Mouse (Mus musculus): ENCODE measurements around the gene Nckap5l.

The Nckap5l gene

DNA sequence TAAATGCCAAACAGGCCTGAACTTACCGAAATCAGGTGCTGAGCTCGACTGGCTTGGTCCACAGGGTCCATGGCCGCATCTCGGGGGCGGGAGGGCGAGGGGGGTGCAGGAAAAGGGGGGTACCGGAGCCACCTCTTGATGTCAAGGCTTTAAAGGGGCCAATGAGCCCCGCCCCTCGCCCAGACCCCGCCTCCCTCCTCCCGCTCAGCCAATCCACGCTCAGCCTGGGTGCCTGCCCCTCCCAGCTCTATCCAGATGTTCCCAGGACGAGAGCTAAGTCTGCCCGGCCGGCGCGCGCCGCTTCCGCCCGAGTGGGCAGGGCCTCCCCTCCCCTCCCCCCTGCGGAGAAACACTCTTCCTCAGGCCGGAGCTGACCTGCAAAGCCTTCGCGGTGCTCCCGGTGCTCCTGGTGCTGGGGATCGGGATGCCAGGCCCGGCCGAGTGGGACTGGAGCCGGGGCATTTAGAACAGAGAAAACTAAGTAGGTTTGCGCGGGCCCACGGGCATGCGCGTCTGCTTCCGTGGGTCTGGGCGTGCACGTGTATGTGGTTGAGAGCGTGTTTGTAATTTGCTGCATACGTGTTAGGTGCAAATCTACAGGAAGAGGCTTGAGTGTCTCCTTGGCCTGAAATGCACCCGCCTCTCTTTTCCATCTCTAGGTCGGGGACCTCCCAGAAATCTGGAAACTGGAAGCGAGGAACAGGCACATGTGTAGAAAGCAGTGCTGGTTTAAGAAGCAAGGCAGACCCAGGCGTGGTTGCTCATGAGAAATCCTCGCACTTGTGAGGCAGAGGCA, at the start of gene Nckap5l:
Nckap5l (minus strand) TSS at position 143 of the 796 bp plus-strand sequence.
- peak; percentile 96 for DNase-seq

DNA sequence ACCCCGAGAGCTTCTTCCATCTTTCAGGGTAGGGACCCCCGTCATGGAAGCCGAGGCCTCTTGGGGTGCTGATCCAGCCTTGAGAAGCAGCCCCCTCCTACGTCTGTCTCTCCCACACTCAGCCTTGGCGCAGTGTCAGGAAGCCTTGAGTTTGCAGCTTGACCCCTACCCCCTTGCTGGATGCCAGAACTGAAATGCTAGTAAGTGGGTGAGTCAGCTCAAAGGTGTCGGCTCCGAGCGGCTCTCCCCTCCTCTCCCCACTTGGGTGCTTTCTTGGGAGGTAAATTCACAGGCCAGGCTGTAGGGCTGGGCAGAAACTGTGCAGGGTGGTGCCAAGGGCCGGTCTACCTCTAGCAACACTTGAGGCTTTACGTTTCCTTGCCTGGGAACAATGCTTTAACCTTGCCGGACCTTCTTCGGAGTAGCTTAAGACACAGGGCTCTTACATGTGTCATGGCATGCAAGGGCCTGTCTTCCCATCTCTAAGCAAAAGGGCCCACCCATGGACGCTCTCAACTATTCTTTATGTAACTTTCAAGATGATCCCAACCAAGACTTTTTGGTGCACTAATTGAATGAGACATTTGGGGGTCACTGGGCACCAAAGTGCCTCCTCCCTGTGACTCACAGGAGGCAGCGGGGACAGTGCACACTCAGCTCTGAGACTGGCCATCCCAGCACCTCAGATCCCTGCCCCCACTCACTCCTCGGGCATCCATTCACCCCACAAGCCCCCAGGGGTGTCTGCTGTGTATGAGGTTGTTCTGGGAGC, 48.0 kb upstream of the Nckap5l start:
- no peak for DNase-seq

DNA sequence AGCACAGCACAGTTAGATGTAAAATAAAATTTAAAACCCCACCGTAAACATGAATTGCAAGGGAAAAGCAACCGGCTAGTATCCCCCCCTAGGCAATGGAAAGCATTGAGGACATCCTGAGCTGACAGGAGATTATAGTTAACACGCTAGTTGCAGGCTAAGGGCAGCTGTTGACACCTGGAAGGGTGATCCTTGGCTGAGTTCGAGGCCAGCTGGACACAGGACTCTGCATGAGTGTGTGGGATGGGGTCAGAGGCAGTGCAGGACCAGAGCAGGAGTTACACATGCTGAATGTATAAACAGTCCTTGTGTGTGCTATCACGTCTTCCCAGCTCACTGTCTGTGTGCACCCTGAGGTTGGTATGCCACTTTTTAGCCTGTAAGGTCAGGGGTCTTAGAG, 45.7 kb upstream of the Nckap5l start:
- no peak for DNase-seq

DNA sequence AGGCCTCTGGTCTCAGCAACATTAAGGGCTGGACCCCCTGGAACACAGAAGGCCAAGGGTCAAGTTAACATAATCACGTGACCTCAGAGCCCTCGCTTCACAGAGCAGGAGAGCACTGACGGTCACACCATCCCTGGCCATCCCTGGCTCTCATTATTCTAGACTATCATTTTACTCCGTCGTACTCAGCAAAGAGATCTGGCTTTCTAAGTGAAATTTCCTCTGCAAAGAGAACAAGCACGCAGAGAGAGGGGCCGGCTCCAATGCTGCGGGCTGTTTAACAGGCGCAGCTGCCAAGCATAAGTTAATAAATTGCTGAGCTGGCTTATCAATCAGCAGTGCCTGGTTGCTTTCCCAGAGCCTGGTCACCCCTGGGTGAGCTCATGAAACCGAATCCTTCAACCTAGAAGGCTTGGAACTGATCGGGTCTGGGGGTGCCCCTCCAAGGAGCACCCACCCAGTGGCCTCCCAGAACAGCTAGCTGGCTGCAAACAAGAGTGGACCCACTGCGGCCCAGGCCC, 44.8 kb upstream of the Nckap5l start:
- DNase-seq, result peak; percentile 42

DNA sequence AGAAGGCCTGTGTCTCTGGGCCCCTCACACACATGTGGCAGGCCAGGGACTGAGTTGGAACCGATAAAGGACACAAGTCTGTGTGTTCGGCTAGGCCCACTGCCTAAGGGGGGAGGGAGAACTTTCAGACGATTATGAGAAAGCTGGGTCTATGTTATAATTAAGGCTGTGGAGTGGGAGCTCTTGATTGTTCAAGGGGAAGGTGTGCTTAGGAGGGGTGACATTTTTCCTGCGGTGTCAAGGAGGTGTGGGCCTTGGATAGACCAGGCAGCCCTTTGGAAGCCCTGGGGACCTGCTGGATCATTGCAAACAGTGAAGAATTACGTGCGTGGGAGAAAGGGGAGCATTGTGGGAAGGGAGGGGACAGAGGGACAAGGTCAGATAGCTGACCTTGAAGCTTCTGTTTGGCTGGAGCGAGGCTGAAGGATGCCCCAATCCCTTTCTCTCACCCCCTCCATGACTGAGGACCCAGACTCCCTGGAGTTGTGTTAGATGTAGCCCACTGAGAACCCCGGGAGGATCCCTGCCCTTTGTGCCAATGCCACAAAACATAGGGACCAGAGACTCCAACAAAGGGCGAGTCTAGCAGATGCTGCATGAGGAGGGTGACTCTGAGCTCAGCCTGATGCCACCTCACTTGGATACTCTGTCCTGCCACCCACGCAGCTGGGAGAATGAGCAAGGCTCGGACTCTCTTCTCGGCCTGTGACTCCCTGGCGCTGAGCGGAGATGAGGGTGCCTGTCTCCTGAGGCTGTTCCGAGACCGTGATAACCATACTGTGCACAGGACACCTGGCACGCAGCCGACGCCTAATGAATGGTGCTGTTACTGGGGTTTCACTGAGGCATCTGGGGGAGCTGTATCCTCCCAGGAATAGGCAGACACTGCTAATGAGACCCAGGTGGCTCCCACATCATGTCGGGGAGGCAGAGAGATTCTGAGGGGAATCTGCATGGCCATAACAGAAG, 44.0 kb upstream of the Nckap5l start:
- peak; percentile 26 for DNase-seq

DNA sequence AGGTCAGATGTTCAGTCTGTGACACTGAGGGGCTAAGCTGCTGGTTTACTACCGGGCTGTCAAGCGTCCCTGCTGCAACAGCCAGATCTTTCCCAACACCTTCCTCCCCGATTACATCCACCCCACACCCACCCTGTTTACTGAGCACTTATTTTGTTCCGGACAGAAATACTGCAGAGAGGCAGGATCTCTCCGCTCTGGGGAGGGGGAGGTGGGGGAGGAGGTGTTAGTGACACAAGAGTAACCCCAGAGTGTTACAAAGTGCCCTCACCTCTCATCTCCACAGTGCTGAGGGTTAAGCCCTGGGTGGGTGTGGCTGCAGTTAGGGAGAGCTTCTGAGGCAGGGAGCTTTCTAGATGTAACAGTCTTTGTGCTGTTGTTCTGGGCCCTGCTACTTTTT, 42.8 kb upstream of the Nckap5l start:
- no peak for DNase-seq

DNA sequence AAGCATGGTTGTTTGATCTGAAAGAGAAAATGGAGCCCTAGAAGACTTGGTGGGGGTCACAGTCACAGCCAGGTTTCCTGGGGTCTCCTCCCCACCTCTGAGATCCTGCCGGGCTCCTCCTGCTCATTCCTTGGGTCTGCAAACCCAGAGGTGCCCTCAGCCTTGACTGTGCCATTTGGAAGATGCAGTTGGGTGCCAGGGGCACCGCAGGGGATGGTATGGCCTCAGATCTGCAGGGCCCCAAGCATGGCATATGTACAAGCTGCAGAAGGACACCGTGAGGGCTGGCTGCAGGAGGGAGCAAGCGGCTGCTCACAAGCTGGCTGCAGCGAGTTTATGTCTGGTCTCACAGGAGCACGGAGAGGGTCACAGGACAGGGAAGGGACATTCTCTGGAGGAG, 42.2 kb upstream of the Nckap5l start:
- no peak for DNase-seq

DNA sequence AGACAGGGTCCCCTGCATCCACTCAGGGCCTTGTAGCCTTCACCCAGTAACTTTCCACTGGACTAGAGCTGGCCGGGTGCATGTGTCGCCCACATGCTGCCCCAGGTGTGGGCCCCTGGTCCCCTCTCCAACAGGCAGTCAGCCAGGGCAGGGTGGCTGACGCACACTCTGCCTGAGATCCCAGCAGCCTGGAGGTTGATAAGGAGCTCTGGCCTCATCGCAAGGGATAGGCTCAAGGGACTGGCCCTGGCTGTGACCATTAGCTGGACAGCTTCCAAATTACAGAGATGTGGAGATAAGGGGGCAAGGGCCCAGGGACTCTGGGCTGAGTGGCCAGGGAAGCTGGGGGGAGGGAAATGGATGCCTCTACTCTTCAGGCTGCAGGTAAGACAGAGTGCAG, 41.2 kb upstream of the Nckap5l start:
- no peak for DNase-seq

DNA sequence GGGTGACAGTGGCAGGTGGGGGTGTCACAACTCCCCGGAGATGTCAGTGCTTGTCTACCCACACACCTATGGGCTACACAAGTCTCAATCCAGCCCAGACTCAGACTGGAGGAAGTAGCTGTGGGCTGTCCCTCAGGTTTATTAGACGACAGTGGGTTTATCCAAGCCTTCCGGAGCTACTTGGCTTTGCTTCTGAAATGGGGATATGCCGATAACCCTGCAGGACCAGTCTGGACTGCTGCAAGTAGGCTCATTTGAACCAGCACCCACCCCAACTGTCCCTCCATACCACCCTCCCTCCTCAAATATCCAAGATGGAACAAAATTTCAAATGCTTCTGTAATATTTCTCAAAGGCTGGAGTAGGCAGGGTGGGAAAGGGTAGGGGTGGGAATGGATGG, 40.8 kb upstream of the Nckap5l start:
- DNase-seq, result no peak

DNA sequence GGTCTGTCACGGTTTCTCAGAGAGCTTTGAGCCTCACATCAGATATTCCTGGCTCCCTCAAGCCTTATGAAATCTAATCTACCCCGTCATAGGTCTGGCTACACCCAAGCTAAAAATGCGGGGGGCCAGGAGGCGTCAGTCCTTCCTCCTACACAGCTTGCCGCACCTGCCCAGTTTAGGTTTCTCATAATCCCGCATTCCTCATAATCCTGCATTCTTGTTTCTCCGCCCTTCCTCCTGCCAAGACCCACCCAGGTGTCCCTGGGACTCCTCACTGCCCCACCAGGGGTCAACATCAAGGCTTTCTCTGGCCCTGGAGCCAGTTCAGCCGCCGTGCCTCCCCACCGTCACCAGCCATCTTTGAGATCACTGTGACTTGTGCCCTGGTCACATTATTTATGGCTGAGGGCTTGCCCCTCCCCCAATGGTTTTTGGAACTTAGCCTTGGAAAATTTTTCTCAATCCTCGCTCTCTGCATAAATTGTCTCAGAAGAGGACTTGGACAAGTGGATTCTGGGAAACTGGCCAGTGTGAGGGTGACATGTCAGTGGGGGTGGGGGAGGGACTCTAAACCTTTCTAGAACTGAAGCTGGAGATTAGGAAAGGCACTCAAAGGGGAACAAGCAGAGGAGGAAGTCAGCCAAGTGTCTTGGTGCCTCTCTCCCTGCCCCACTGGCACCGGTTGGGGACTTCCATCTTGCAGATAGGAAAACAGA, 40.1 kb upstream of the Nckap5l start:
- no peak for DNase-seq

DNA sequence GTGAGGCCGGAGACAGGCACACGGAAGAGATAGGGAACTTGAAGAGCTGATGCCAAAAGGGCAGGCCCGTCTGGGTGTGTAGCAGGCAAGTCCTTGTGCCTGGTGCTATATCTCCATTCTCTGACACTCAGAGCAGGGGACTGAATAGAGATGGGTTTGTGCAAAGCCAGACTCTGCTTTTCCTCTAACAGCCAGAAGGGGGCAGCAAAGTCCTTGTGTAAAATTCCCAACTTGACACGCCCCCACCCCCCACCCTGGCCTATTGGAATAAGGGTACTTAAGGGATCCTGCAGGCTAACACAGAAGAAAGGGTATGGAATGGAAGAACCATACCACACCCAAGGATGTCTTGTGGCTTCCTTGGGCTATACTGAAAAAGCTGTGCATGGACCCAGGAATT, 39.5 kb upstream of the Nckap5l start:
- peak; percentile 82 for DNase-seq

DNA sequence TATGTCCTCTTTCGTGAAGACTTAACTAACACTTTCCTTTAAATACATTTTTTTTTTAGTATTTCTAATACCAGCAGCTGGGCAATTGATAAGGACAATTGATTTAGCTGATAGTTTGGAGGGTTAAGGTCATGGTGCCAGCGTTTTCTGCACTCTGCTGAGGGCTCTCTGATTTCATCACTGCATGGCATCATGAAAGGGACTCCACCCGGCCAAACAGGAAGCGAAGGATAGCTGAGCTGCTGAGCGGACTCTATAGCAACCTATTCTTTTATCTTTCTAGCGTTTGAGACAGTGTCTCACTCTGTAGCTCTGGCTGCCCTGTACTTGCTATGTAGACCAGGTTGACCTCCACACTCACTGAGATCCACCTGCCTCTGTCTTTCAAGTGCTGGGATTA, 27.2 kb upstream of the Nckap5l start:
- DNase-seq, result no peak

DNA sequence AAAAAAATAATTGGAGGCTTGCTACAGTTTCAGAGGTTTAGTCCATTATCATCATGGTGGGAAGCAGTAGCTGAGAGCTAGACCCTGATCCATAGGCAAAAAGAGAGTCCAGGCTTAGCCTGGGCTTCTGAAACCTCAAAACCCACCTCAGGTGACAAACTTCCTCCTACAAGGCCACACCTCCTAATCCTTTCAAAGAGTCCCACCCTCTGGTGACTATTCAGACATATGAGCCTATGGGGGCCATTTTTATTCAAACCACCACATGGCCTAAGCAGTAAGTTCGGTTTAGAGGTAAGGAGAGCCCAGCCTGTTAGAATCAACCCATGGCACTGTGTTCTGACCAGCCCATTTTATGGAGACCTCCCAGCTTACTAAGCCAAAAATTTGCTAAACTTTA, 18.3 kb upstream of the Nckap5l start:
- DNase-seq, result no peak

DNA sequence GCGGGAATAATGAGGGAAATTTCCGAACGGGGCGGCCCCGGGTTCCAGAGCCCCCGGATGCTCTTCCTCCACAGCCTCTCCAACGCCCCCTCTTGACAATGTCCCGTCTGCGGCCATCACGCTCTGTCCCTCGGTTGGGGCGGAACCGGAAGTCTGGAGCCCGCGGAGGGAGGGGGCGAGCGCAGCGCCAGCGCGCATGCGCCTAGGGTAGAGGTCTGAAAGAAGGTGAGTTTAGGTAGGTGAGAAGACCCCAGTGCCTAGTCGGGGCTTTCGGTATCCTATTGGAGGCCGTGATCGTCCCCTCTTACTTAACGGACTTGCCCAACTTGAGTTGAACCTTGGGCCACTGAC, 17.0 kb upstream of the Nckap5l start, which contains the start of gene Bcdin3d:
Bcdin3d (minus strand) TSS at position 155 of the 351 bp plus-strand sequence.
- peak; percentile 96 for DNase-seq

DNA sequence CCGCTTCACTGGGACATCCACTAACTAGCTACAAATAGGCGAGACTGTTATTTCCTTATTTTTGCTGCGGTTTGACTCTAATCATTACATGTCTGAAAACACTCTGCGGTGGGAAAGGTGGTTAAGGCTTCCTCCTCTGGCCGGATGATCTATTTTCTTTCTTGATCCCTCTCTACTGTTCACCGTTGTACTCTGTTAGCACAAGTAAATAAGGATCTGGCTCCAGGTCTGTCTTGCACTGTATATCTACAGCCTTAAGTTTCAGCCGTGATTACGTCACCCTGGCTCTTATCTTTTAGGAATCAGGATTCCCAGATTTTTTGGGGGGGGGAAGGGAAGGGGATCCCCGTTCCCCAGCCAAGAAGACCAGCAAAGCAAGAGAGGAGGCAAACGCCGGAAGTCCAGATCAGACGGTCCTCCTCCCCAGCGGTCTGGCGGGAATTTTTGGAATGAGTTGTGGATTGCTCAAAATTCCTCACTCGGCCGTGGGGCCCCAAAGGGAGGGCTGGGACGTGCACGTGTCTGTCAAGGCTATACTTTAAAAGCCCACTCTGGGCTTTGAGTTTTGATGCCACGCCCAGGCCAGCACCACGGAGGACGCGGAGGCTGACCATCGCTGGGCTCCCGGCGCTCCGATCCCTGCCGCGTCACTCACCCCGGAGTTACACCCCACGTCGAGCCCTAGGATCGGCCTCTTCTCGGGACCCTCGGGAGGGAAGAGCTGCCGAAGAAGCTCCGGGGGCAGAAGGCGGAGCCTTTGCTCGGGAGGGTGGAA, 16.4 kb upstream of the Nckap5l start:
- peak; percentile 84 for DNase-seq

DNA sequence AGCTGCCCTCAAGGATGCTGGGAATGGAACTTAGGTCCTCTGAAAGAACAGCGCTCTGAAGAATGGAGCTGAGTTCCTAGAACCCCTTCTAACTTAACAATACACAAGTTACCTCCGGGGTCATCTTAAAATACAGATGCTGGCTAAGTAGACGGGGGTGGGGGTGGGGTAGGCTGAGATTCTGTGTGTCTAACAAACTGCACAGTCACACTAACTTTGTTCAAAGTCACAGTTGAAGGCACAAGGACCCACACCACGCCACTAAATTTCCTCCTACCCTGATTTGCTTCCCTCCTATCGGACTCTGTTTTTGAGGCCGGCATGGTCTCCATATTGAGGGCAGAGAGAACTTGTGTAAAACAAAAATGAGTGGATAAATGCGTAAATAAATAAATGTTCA, 15.4 kb upstream of the Nckap5l start:
- DNase-seq, result no peak

DNA sequence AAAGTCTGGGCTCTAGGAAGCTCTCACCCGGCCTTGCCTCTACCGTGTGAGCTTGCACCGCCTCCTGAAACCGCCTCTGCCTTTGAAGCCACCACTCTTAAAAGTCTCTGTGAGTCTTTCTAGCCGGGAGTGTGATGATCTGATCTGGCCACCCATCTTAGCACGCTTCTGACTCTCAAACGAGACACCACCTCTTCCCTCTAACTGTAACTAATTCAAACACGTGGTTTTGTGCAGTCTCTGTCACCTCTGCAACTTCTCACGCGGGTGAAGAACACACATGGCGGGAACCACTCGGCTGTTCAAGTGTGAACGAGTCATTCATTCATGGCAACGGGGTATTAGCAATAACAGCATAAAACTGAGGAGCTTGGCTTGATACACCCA, 14.1 kb upstream of the Nckap5l start:
- no peak for DNase-seq

DNA sequence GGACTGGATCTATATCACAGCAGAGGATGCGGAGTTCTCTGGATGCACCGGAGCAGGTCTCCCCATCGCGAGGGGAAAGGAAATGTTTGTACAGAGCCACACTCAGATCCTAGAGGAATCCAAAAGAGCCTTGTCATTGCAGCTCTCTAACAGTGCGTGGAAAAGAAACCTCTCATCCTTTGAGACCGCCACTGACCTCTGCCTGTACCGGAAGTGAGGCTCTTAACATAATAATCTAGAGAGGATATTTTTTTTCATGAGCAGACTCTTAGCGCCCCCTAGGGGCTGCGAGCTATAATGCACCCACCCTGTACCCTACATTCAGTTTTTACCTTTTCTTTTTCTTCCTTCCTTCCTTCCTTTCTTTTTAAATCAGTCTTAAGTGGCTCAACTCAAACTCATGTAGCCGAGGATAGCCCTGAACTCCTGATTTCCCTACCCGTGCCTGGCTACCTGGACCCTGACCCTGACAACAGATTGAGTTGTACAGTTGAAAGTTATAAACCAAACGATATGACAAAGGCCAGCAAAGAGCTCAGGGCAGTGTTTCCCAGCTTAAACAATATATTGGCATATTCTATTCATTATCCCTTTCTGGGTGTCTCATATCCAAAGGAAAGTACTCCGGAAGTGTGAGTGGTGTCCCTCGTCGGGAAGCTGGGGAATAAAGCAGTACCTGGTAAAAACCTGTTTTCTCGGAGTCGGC, 13.6 kb upstream of the Nckap5l start:
- DNase-seq, result peak; percentile 66

DNA sequence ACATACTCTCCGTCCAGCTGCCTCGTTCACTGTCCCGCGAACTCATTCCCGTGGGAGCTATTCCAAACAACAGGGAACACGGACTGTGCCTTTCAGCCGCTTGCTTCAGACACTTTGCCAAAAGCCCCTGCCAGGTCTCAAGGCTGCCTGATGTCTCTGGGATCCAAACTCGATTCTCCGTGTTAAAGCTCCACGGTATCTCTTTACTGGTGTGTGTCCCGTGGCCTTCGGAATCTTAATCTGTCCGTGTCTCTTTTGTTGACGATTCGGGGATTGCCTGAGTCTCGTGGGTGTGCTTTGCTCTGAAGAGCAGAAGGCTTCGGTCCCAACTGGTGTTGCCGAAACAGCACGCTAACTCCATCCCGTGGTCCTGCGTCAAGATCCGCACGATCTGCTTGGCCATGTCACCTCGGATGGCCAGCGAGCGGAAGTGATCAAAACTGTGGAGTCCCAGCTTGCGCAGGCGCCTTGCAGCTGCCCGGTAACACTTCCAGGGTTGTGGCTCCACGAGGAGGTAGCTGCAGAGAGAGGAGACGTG, 12.7 kb upstream of the Nckap5l start:
- no peak for DNase-seq

DNA sequence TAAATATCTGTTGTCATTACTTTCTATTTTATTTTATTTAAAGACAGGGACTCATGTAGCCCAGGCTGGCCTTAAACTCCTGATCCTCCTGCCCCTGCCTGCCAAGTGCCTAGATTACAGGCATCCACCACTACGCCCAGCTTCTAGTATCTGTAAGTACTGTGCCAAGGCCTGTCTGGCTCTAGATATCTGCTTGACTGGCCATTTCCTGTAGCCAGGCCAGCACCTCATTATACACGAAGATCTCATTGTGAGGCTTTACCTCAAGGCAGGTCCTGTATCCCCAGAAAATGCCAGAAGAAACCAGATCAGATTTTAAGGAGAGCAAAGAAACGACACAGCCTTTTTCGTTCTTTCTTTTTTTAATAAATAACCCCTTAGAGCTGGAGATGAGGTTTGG, 12.2 kb upstream of the Nckap5l start:
- no peak for DNase-seq

DNA sequence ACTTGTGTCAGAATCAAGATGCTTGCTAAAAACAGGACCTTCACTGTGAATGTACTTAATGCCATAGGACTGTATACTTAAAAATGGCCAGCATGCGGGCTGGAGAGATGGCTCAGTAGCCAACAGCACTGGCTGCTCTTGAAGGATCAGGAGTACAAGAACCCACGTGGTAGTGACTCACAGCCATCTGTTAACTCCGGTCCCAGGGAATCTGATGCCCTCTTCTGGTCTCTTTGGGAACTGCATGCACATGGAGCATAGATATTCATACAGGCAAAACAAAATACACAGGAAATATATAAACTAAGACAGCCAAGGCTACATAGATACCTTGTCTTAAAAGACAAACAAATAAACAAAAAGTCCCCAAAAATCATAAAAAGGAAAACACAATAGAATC, 11.5 kb upstream of the Nckap5l start:
- DNase-seq, result peak; percentile 69

All from embryo, embryonic 11 days (tissue).